Mouse (Mus musculus) adrenal gland, postnatal 25 days (tissue): ENCODE results near the gene Gfer. TPM values are rescaled to one million over a fixed set of nuclear protein-coding genes. Genes with fewer than 3 reads are reported as not detected.

ENCODE experiments used
- DNase-seq: peaks from one replicate; pipeline ENCODE4 v3.0.0; 2021; ENCODE audit warnings: mixed read lengths
- total RNA-seq: library from RNA; stranded (reverse); gene quantifications from 2 replicates; pipeline ENCODE4 v1.2.3, GENCODE M21; 2021

Gene Gfer
- total RNA-seq, 1 experiment from 2014 or later: 30.5 TPM

DNA sequence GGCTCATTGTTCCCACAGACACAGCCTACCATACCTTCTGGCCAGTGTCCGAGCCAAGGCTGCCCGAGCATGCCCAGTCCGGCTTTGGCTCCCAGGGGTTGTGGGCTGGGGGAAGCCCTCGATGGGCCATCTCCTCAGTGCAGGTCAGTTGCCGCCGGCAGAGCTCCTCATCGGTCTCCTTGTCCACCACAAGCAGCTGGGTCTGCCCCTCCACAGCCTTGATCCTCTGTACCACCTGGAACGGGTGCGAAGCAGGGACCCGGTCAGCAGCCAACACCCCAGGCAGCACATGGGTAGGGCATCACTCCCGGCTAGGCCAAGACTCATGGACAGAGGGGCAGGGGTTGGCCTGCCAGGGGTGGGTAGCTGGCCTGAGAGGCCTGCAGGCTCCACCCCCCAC lies 48.5 kb downstream of the Gfer start:
- no peak for DNase-seq

- no peak for DNase-seq
These were observed 49.6 kb downstream of the Gfer start for GRCm38 (mm10) chr17:24646381-24646780.

GRCm38 (mm10) chr17:24645916-24646315 lies 50.0 kb downstream of the Gfer start:
- no peak for DNase-seq

DNA sequence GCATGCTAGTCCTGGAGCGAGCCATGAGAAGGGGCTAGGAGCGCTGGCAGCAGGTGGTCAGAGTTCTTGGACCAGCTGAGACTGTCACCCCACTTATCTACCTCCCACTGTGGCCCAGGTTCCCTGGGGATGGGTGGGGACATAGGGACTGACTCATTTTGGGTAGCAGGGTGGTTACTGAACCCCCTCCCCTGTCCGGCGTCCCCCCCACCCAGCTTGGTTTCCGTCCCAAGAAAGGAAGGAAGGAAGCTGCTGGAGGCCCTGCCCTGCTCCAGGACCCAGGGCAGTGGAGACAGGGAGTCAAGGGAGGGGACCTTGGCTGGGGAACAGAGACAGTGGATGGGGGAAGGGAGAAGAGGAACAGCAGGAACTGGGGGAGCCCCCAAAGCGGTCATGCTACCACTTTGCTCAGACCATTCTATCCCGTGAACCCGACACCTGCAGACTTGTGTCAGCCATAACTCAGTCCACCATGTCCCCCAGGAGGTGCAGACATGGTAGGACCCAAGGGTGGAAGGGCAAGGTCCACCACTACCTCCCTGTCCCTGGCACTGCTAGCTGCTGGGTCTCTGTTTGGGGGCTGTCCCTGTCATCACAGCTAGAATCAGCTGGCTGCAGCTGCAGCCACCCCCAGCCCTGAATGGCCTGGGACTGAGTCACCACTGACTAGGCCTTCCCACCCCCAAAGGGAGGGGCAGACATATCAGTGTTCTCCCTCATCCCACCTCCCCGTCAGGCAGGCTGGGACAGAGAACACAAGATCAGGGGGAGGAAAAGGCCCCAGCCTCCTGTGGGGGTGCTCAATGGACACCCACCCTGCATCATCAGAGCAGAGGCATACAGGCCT lies 50.9 kb downstream of the Gfer start:
- peak; percentile 40 for DNase-seq

DNA sequence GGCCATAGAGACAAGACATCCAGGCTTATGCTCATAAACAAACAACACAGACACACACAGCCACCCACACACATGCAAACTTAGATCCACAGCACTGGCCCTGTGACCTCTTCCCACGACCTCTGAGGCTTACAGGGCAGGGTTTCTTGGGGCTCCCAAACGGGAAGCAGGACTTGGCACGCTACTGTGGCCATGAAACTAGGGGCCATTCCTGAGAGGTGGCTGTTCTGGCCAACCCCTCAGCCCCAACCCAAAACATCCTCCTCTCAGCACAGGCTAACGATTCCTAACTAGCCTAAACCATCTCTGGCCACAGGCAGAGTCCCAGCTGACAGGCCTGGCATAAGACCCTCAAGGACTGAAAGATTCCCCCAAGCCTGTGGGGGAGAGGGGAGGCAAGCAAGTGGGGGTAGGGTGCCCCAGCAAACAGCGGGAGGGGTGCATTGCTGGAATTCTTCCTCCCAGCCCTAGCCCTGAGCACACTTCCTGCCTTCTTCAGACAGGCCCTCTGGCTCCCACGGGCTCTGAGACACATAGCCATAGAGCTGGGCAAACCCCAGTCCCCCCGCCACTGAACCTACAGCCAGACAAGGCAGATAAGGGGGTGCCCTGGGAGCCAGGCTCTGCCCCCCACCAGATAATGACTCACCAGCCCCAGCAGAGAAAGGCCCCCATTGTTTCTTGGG lies 51.8 kb downstream of the Gfer start:
- DNase-seq: no peak

Other genes starting within 250 kb of the Gfer start
- gene E4f1, start 225.8 kb downstream of the Gfer start, total RNA-seq: 21.7 and 33.7 TPM in 2 replicates
- 71.8 and 83.4 TPM in 2 replicates for gene Pgp, start 225.8 kb downstream of the Gfer start, total RNA-seq
- gene Bricd5, start 222.3 kb downstream of the Gfer start, total RNA-seq: 0.85 and 0.95 TPM in 2 replicates
- 29.7 and 37.3 TPM in 2 replicates for gene Mlst8, start 217.1 kb downstream of the Gfer start, total RNA-seq
- 26.2 and 60.8 TPM in 2 replicates for gene Caskin1, start 207.6 kb downstream of the Gfer start, total RNA-seq
- gene Traf7, start 168.2 kb downstream of the Gfer start, total RNA-seq: 105 and 133 TPM in 2 replicates
- 1.3 and 1.4 TPM in 2 replicates for gene Rab26, start 161.9 kb downstream of the Gfer start, total RNA-seq
- gene Pkd1, start 146.3 kb downstream of the Gfer start, total RNA-seq: 45.2 and 65.8 TPM in 2 replicates
- gene Tsc2, start 63.5 kb downstream of the Gfer start, total RNA-seq: 108 and 138 TPM in 2 replicates
- 7.2 and 12.6 TPM in 2 replicates for gene Nthl1, start 63.5 kb downstream of the Gfer start, total RNA-seq
- gene Slc9a3r2, start 45.8 kb downstream of the Gfer start, total RNA-seq: 53.4 and 63.5 TPM in 2 replicates
- gene Npw, start 37.7 kb downstream of the Gfer start, total RNA-seq: not detected in 2 replicates
- gene Zfp598, start 26.5 kb downstream of the Gfer start, total RNA-seq: 53.9 and 54.7 TPM in 2 replicates
- gene Syngr3, start 6.2 kb downstream of the Gfer start, total RNA-seq: 1.2 and 2.1 TPM in 2 replicates
- gene Noxo1, start 78 bp upstream of the Gfer start, total RNA-seq: 4.5 and 6.5 TPM in 2 replicates
- gene Tbl3, start 11.5 kb upstream of the Gfer start, total RNA-seq: 33.3 and 39.6 TPM in 2 replicates
- gene Rnf151, start 21.9 kb upstream of the Gfer start, total RNA-seq: 0.27 and 0.81 TPM in 2 replicates
- 579 and 669 TPM in 2 replicates for gene Rps2, start 22.0 kb upstream of the Gfer start, total RNA-seq
- gene Ndufb10, start 28.3 kb upstream of the Gfer start, total RNA-seq: 230 and 272 TPM in 2 replicates
- gene Rpl3l, start 31.7 kb upstream of the Gfer start, total RNA-seq: 0.24 TPM in 1 of 2 replicates, not detected in the other
- gene Msrb1, start 40.5 kb upstream of the Gfer start, total RNA-seq: 87.5 and 89.3 TPM in 2 replicates
- 2.8 and 3.0 TPM in 2 replicates for gene Hs3st6, start 56.8 kb upstream of the Gfer start, total RNA-seq
- 0.76 and 1.7 TPM in 2 replicates for gene Meiob, start 108.1 kb upstream of the Gfer start, total RNA-seq
- 88.2 and 124 TPM in 2 replicates for gene Hagh, start 144.0 kb upstream of the Gfer start, total RNA-seq
- 34.6 and 35.5 TPM in 2 replicates for gene Fahd1, start 154.2 kb upstream of the Gfer start, total RNA-seq
- 1.5 and 3.0 TPM in 2 replicates for gene Igfals, start 169.8 kb upstream of the Gfer start, total RNA-seq
- 55.1 and 55.9 TPM in 2 replicates for gene Nubp2, start 190.2 kb upstream of the Gfer start, total RNA-seq
- 29.2 and 30.9 TPM in 2 replicates for gene Spsb3, start 190.5 kb upstream of the Gfer start, total RNA-seq
- 54.0 and 69.2 TPM in 2 replicates for gene Eme2, start 198.9 kb upstream of the Gfer start, total RNA-seq
- 147 and 189 TPM in 2 replicates for gene Mrps34, start 199.0 kb upstream of the Gfer start, total RNA-seq
- 85.2 and 112 TPM in 2 replicates for gene Nme3, start 200.3 kb upstream of the Gfer start, total RNA-seq
- gene Mapk8ip3, start 240.8 kb upstream of the Gfer start, total RNA-seq: 157 and 177 TPM in 2 replicates